Mouse (Mus musculus) embryonic facial prominence, embryonic 14.5 days (tissue): Measurements from ENCODE around the gene Yrdc. TPM values are rescaled to one million over a fixed set of nuclear protein-coding genes. Genes with fewer than 3 reads are reported as not detected.

Experiments used
- ATAC-seq: fragments of 200-750 bp; cut with Nextera tagmentation; 2 replicates; pipeline ENCODE4 v1.8.0; 2017; ENCODE audit warnings: low read depth, moderate number of reproducible peaks, moderate TSS enrichment
- DNase-seq: peaks from one replicate; pipeline ENCODE4 v3.0.0-alpha.2; 2015; ENCODE audit warnings: low spot score
- H3K27ac ChIP-seq: fragments of 300-500 bp; sonication (generic); replicated peaks from 2 replicates; pipeline ENCODE4 v1.5.1; 2014; ENCODE audit warnings: low read depth, mild to moderate bottlenecking, low read length, moderate library complexity
- H3K27me3 ChIP-seq: fragments of 300-500 bp; sonication (generic); replicated peaks from 2 replicates; pipeline ENCODE4 v1.6.1; 2014; ENCODE audit warnings: low read length; ENCODE audit not compliant: control insufficient read depth, insufficient read depth
- H3K36me3 ChIP-seq: fragments of 300-500 bp; sonication (generic); 2 replicates; pipeline ENCODE4 v1.6.1; 2014; ENCODE audit warnings: low read length, mixed read lengths; ENCODE audit not compliant: control insufficient read depth, insufficient read depth
- H3K4me1 ChIP-seq: fragments of 300-500 bp; sonication (generic); 2 replicates; pipeline ENCODE4 v1.6.1; 2014; ENCODE audit warnings: antibody characterized with exemption, low read length; ENCODE audit not compliant: control insufficient read depth, insufficient read depth
- H3K4me2 ChIP-seq: fragments of 300-500 bp; sonication (generic); 2 replicates; pipeline ENCODE4 v1.6.1; 2014; ENCODE audit warnings: low read depth, mild to moderate bottlenecking, low read length, moderate library complexity, mixed read lengths
- H3K4me3 ChIP-seq: fragments of 300-500 bp; sonication (generic); 2 replicates; pipeline ENCODE4 v1.5.1; 2014; ENCODE audit warnings: low read depth, mild to moderate bottlenecking, low read length
- H3K9ac ChIP-seq: fragments of 300-500 bp; sonication (generic); 2 replicates; pipeline ENCODE4 v1.6.1; 2014; ENCODE audit warnings: low read depth, mild to moderate bottlenecking, low read length, moderate library complexity, mixed read lengths
- H3K9me3 ChIP-seq: fragments of 300-500 bp; sonication (generic); 2 replicates; pipeline ENCODE4 v1.6.1; 2016; ENCODE audit warnings: low read length; ENCODE audit not compliant: control insufficient read depth
- WGBS: fragments of 180-500 bp; shearing (Covaris S2); extraction: QIAGEN DNeasy Blood & Tissue Kit; methylation state at CpG from one replicate; pipeline ENCODE4 v1.1.7; 2014; 5-methylcytosine and 5-hydroxymethylcytosine counted together
- polyA plus RNA-seq: library from polyadenylated mRNA; unstranded; fragments of >200 nt; fragmentation: Nextera tagmentation; extraction: Ambion mirVana; gene quantifications from 2 replicates; pipeline ENCODE4 v1.2.1, GENCODE M21; 2014

Yrdc gene
- polyA plus RNA-seq, 1 experiment from 2014 or later = 40.6 TPM

GRCm38 (mm10) chr4:124861283-124862188 is 11.1 kb downstream of the Yrdc start, which contains the start of gene Maneal:
Gene Maneal (minus strand): TSS chr4:124862171.
- H3K4me1 ChIP-seq = no peaks in the 10 kb centered on the region
- peaks cover 7% of the 10 kb centered on the region; the same call in 1 of the 2 replicates for H3K36me3 ChIP-seq
- DNase-seq = no peak
- peak within 1 kb of the TSS; percentile 53 for H3K4me3 ChIP-seq
- no peaks in the 10 kb centered on the region for H3K9me3 ChIP-seq
- no peak within 1 kb of the TSS for H3K27ac ChIP-seq
- H3K4me2 ChIP-seq = peak within 1 kb of the TSS; percentile 77
- H3K9ac ChIP-seq = peak within 1 kb of the TSS; percentile 49
- WGBS = 5% methylated on average over 32 of the region's 77 CpGs
- peak; percentile 9; the same call in 1 of the 2 replicates for ATAC-seq
- peaks cover 26% of the 10 kb centered on the region for H3K27me3 ChIP-seq

DNA sequence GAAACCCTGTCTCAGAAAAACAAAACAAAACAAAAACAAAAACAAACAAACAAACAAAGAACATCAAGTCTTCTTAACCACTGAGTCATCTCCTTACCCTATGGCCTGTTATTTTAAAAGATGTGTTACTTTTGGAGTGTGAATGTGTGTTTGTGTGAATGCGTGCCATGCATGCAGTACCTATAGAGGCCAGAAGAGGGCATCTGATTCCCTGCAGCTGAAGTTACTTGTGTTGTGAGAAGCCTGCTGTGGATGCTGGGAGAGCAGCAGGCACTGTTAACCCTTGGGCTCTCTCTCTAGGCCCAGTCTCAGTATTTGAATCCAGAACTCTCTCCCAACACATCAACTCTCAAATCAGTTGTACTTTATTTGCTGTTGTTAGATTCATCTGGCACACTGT is 22.2 kb downstream of the Yrdc start:
- Histone ChIP-seq H3K4me2 (no peak overlapping the region), H3K4me3 (no peak overlapping the region), H3K27me3 (no peaks in the 10 kb centered on the region), H3K9me3 (0 out of 2 replicates have a peak, but pooled peaks cover 8% of the 10 kb centered on the region), H3K9ac (no peak overlapping the region), H3K36me3 (no peaks in the 10 kb centered on the region), H3K4me1 (no peaks in the 10 kb centered on the region), H3K27ac (no peak overlapping the region)
- ATAC-seq = no peak
- WGBS = 100% methylated on average over 1 of the region's 1 CpGs
- DNase-seq = no peak

GRCm38 (mm10) chr4:124880599-124880998 is 30.1 kb downstream of the Yrdc start, which contains the start of gene Epha10:
Gene Epha10 (plus strand): TSS chr4:124880899.
- peak within 1 kb of the TSS; percentile 60 for H3K4me2 ChIP-seq
- peaks cover 8% of the 10 kb centered on the region for H3K4me1 ChIP-seq

GRCm38 (mm10) chr4:124881341-124881908 is 30.9 kb downstream of the Yrdc start:
- Histone ChIP-seq H3K4me2 (peak overlapping the region; percentile 60), H3K9ac (no peak overlapping the region; the same call in 1 of the 2 replicates), H3K4me3 (peak overlapping the region; percentile 34), H3K9me3 (peaks cover 6% of the 10 kb centered on the region; the same call in 1 of the 2 replicates), H3K27ac (no peak overlapping the region), H3K27me3 (peaks cover 62% of the 10 kb centered on the region), H3K4me1 (peaks cover 8% of the 10 kb centered on the region), H3K36me3 (no peaks in the 10 kb centered on the region)
- DNase-seq = peak; percentile 61
- 1% methylated on average over 34 of the region's 37 CpGs for WGBS
- ATAC-seq = peak; percentile 86

More at GRCm38 (mm10) chr4:124880599-124880998, 30.1 kb downstream of the Yrdc start, which contains the start of gene Epha10:
- WGBS = 2% methylated on average over 9 of the region's 11 CpGs
- Histone ChIP-seq H3K9ac (no peak within 1 kb of the TSS; the same call in 1 of the 2 replicates), H3K4me3 (peak within 1 kb of the TSS; percentile 34), H3K27me3 (peaks cover 55% of the 10 kb centered on the region), H3K36me3 (no peaks in the 10 kb centered on the region), H3K27ac (no peak within 1 kb of the TSS), H3K9me3 (peaks cover 6% of the 10 kb centered on the region; the same call in 1 of the 2 replicates)
- ATAC-seq (no peak), DNase-seq (no peak)

GRCm38 (mm10) chr4:124882151-124882729 is 31.8 kb downstream of the Yrdc start:
- H3K36me3 ChIP-seq = no peaks in the 10 kb centered on the region
- peaks cover 8% of the 10 kb centered on the region for H3K4me1 ChIP-seq
- peaks cover 64% of the 10 kb centered on the region for H3K27me3 ChIP-seq
- peak overlapping the region; percentile 60 for H3K4me2 ChIP-seq
- WGBS = 4% methylated on average over 14 of the region's 37 CpGs
- H3K9me3 ChIP-seq = peaks cover 6% of the 10 kb centered on the region; the same call in 1 of the 2 replicates
- H3K4me3 ChIP-seq = peak overlapping the region; percentile 34
- ATAC-seq = peak; percentile 30; the same call in 1 of the 2 replicates
- no peak overlapping the region for H3K9ac ChIP-seq
- H3K27ac ChIP-seq = no peak overlapping the region
- peak; percentile 55 for DNase-seq

GRCm38 (mm10) chr4:124888702-124889101 is 38.2 kb downstream of the Yrdc start:
- H3K36me3 ChIP-seq = no peaks in the 10 kb centered on the region
- no peak overlapping the region for H3K4me2 ChIP-seq
- WGBS = 64% methylated on average over 7 of the region's 7 CpGs
- DNase-seq (no peak), ATAC-seq (no peak)
- no peaks in the 10 kb centered on the region for H3K4me1 ChIP-seq
- H3K4me3 ChIP-seq = no peak overlapping the region
- peaks cover 49% of the 10 kb centered on the region for H3K27me3 ChIP-seq
- no peak overlapping the region for H3K27ac ChIP-seq
- H3K9ac ChIP-seq = no peak overlapping the region
- no peaks in the 10 kb centered on the region for H3K9me3 ChIP-seq

DNA sequence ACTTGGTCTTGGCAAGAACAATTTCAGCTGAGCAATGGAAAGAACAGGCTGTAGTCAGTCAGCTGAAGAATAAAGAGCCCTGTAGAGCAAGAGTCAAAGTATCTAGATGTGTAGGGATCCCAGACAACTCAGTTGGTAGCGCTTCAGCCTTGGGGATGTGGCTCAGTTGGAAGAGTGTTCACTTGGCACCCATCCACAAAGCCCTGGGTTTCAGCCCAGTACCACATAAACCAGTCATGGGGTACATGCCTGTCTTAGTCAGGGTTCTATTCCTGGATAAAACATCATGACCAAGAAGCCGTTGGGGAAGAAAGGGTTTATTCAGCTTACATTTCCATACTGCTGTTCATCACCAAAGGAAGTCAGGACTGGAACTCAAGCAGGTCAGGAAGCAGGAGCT is 39.5 kb downstream of the Yrdc start:
- peaks cover 52% of the 10 kb centered on the region for H3K27me3 ChIP-seq
- no peak overlapping the region for H3K4me3 ChIP-seq
- H3K9me3 ChIP-seq = no peaks in the 10 kb centered on the region
- H3K9ac ChIP-seq = no peak overlapping the region
- no peak for ATAC-seq
- no peak for DNase-seq
- H3K27ac ChIP-seq = no peak overlapping the region
- H3K4me2 ChIP-seq = no peak overlapping the region
- peaks cover 2% of the 10 kb centered on the region; the same call in 1 of the 2 replicates for H3K4me1 ChIP-seq
- WGBS = 97% methylated on average over 2 of the region's 2 CpGs
- H3K36me3 ChIP-seq = no peaks in the 10 kb centered on the region

- no peak overlapping the region for H3K9ac ChIP-seq
- H3K27ac ChIP-seq = no peak overlapping the region
- no peaks in the 10 kb centered on the region for H3K36me3 ChIP-seq
- H3K4me3 ChIP-seq = no peak overlapping the region
- 67% methylated on average over 5 of the region's 5 CpGs for whole genome bisulfite sequencing
- H3K27me3 ChIP-seq = peaks cover 52% of the 10 kb centered on the region
- ATAC-seq (no peak), DNase-seq (no peak)
- no peak overlapping the region for H3K4me2 ChIP-seq
- peaks cover 4% of the 10 kb centered on the region; the same call in 1 of the 2 replicates for H3K4me1 ChIP-seq
- H3K9me3 ChIP-seq = no peaks in the 10 kb centered on the region
Measured at GRCm38 (mm10) chr4:124890831-124891230, 40.4 kb downstream of the Yrdc start.
